Mouse (Mus musculus) layer of hippocampus, adult 18-20 months (tissue): ENCODE data around the gene Slc35a1. TPM values are rescaled to one million over a fixed set of nuclear protein-coding genes. Genes with fewer than 3 reads are reported as not detected.
"Not testable (repeated sequence)": the region's sequence is repeated elsewhere in the genome, so short reads cannot be mapped to it uniquely, and the experiment has no call there.

Source experiments
- DNase-seq, 2 experiments: peaks; one replicate each; pipeline ENCODE4 v3.0.0; 2022; ENCODE audit warnings: low spot score in 2 of 2
- long read RNA-seq: library from polyadenylated mRNA; stranded (forward); transcript quantifications from one replicate; pipeline ENCODE4 v2.0.0, GENCODE M21; 2021
- total RNA-seq, 2 experiments: library from RNA; stranded (reverse); gene quantifications; 2 replicates each; pipeline ENCODE4 v1.2.3; 2021

Slc35a1 gene
- total RNA-seq: 10 to 100 TPM; 18.3 to 19.2 TPM
- long read RNA-seq, transcript Slc35a1-201 (8 exons, 2,039 nt): major isoform, 25 of 26 reads
- long read RNA-seq, partial matches to known transcripts: 0 of 26 reads
- long read RNA-seq, other reads (novel, unspliced or antisense): 1 of 26 reads

GRCm38 (mm10) chr4:34686874-34687567 is at the start of gene Slc35a1:
Gene Slc35a1 (minus strand): TSS chr4:34687438.
- DNase-seq: peak; percentile 95 to 96

DNA sequence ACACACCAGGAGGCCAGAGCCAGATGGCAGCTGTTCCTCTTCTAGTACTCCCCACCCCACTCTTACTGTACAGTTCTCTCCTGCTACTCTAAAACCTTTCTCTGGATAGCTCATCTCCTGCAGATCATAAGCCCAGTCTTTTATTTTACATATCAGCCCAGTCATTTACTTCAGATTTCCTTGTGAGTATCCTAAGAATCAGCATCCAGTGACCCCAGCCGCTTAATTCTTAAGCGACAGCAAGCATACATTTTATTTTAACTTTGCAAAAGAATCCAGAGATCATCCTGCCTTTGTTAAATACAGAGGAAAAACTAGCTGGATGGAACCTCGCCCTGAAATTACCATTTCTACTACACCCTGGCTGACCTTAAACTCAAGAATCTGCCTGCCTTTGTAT is 47.2 kb upstream of the Slc35a1 start:
- no peak for DNase-seq

- DNase-seq: not testable (repeated sequence)
These were observed 46.2 kb upstream of the Slc35a1 start for GRCm38 (mm10) chr4:34733415-34733814.

GRCm38 (mm10) chr4:34729851-34730341 is 42.7 kb upstream of the Slc35a1 start, which contains the start of gene Cfap206:
Gene Cfap206 (minus strand): TSS chr4:34730206.
- DNase-seq: peak; percentile 3 to 23

GRCm38 (mm10) chr4:34725710-34726109 is 38.5 kb upstream of the Slc35a1 start:
- DNase-seq: not testable (repeated sequence)

- DNase-seq: no peak
These were observed 37.1 kb upstream of the Slc35a1 start for GRCm38 (mm10) chr4:34724306-34724705.

DNA sequence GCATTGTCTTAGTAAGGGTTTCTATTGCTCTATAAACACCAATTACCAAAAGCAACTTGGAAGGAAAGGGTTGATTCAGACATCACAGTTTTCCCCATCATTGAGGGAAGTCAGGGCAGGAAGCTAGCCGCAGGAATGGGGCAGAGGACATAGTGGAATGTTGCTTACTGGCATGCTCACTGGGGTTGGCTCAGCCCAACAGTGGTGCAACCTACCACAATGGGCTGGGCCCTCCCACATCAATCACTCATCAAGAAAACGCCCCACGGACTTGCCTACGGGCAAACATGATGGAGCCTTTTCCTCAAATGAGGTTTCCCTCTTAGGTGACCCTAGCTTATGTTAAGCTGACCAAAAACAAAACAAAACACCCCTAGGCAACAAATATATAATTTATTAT is 35.9 kb upstream of the Slc35a1 start:
- no peak for DNase-seq

DNA sequence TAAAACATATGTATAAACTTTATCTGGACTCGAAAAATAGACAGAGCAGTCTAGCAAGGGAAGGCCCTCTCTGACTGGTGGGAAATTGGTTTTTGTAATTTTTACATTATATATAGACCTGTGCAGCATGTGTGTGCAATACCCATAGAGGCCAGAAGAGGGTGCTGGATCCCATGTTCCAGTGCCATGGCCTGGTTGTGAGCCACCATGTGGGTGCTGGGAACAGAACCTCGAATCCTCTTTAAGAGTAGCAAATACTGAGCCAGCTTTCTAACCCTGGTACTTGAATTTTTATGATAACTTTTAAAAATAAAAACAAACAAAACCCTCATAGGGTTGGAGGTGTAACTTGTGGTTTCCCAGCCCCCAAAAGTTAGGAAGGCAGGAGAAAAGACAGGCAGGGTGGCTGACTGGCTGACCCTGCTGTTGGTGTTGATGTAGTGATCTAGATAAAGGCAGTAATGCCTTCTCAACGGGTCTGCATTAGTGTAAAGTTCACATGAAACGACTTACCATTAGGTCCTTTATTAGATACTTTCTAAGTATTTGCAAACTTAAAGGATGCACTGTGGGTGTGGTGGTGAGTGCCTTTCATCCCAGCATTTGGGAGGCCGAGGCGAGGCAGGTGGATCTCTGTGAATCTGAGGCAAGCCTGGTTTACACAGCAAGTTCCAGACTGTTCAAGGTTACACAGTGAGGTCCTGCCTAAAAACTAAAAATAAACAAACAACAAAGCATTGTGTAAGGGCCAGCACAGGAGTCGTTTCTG is 33.1 kb upstream of the Slc35a1 start:
- DNase-seq: no peak

- no peak for DNase-seq
These were observed 32.2 kb upstream of the Slc35a1 start for GRCm38 (mm10) chr4:34719421-34719820.

DNA sequence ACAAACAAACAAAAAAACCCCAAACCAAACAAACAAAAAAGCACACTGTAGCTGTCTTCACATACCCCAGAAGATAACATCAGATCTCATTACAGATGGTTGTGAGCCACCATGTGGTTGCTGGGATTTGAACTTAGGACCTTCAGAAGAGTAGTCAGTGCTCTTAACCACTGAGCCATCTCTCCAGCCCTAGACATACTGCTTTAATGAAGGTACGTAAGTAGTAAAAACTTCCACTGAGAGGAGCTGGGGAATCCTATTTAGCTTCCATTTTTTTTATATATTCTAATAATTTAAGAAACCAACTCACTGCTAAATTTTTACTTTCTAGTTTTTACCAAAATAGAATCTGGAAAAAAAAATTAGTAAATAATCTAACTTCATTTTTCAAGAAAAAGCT is 27.8 kb upstream of the Slc35a1 start:
- no peak for DNase-seq

DNA sequence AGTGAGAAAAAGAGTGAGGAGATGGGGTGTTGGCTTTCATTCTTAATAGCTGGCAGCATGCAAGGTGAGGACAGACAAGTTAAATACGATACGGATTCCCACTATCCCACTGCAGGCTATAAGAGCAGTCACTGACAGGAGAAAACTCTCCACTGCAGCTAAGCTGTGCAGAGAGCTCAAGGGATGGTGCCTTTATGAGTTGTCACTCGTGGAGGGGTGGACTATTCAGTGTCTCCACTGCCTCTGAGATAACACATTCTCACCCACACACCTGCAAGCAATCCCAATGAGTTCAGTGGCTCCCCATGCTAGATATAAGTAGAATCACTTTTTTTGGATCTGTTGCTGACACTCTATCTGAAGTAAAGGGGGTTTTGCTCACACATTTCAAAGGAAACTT is 20.9 kb upstream of the Slc35a1 start:
- DNase-seq: no peak

DNA sequence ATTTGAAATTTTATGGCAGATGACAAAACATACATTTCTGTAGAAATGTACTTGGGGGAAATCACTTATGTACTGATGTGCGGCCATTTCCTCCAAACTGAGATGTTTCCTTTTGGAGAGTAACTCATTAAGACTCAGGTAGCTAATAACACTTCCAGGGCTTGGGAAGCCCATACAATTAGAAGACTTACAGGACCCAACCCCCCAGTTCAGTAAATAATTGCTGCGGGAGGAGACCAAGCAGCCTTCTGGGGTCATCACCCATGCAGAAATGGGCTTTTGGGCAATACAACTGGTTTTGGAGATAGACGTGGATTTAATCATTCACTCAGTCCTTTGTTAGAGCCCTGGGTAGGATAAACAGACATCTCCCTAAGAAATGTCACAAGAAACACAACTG is 20.0 kb upstream of the Slc35a1 start:
- DNase-seq: no peak

DNA sequence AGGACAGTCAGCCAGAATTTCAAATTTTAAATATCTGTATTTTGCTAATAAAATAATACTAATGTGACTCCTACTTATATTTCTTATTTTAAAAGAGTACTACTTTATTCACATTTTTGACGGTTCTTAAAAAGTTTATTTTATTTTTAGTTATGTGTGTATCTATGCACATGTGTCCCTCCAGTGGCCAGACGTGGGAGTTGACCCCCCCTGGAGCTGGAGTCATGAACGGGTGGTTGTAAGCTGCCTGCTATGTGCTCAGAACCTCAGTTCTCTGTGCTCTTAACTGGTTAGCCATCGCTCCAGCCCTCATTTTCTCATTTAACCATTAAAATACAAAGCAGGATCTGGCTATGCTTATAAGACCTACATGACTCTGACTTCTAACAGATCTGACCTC is 15.8 kb upstream of the Slc35a1 start:
- DNase-seq: no peak

GRCm38 (mm10) chr4:34702231-34702630 is 15.0 kb upstream of the Slc35a1 start:
- DNase-seq: no peak

GRCm38 (mm10) chr4:34701528-34701927 is 14.3 kb upstream of the Slc35a1 start:
- peak in 1 of 2 experiments; percentile 23 for DNase-seq

DNA sequence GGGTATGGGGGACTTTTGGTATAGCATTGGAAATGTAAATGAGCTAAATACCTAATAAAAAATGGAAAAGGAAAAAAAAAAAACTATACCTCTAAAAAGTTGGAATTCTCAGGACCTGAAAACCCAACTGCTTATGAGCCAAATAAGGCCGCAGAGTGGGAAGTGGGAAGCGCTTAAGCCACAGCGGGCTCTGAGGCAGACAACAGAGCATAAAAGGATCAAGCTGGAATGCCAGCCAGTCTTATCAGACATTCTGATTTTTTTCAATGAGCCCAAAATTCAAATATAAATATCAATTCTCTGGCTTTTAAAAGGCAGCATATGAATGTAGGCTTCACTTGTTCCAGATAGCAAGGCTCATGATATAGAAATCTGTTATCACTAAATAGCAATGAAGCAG is 783 bp upstream of the Slc35a1 start:
- no peak for DNase-seq

- no peak for DNase-seq
These were observed 6.7 kb downstream of the Slc35a1 start for GRCm38 (mm10) chr4:34680530-34680929.

DNA sequence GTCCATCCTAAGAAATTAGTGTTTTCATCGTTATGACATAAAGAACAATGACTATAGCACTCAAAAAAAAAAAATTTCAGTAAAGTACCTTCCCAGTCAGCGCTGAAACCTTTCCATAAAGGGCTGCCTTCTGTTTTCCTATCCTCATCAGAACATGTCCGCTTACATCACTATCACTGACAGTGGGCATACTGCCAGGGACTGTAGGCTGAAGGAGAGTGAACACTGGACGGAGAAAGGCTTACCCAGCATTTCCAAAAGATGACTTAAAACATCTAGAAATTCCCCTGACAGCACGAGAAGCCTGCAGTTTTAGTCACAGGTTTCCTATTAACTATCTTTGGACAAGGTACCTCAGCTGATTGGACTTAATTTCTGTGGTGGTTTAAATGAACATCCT is 13.5 kb downstream of the Slc35a1 start:
- no peak for DNase-seq

GRCm38 (mm10) chr4:34667923-34668322 is 19.3 kb downstream of the Slc35a1 start:
- no peak for DNase-seq

GRCm38 (mm10) chr4:34661927-34662326 is 25.3 kb downstream of the Slc35a1 start:
- DNase-seq: no peak

DNA sequence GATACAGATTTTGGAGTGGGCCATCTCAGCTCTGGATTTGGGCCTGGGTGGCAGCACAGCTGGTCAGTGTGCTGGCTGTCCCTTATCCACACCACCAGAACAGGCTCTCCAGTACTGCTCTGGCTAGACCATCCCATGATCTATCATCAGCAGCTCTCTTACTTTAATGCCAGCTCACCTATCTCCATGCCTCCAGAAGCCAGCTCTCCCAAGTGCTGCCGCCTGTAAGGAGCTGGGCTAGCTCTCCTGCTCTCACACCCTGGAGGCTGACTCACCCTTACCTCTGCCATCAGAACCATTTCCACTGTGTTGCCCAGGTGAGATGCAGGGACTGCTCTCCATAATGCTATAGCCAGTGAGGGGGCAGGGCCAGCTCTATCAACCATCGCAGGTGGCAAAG is 25.7 kb downstream of the Slc35a1 start:
- DNase-seq: no peak

GRCm38 (mm10) chr4:34659012-34659411 is 28.2 kb downstream of the Slc35a1 start:
- no peak for DNase-seq
